Mouse (Mus musculus) heart, postnatal 4 days (tissue): Measurements from ENCODE around the gene Slc39a7. TPM values are rescaled to one million over a fixed set of nuclear protein-coding genes. Genes with fewer than 3 reads are reported as not detected.
"Not testable (repeated sequence)": the region's sequence is repeated elsewhere in the genome, so short reads cannot be mapped to it uniquely, and the experiment has no call there.

ENCODE experiments used
- DNase-seq: peaks from one replicate; pipeline ENCODE4 v3.0.0; 2021
- total RNA-seq, 2 experiments: library from RNA; stranded (reverse); gene quantifications; 2 replicates each; pipeline ENCODE4 v1.2.3; 2021

Slc39a7 gene
- total RNA-seq, 2 experiments from 2014 or later = 83.8 to 86.5 TPM

DNA sequence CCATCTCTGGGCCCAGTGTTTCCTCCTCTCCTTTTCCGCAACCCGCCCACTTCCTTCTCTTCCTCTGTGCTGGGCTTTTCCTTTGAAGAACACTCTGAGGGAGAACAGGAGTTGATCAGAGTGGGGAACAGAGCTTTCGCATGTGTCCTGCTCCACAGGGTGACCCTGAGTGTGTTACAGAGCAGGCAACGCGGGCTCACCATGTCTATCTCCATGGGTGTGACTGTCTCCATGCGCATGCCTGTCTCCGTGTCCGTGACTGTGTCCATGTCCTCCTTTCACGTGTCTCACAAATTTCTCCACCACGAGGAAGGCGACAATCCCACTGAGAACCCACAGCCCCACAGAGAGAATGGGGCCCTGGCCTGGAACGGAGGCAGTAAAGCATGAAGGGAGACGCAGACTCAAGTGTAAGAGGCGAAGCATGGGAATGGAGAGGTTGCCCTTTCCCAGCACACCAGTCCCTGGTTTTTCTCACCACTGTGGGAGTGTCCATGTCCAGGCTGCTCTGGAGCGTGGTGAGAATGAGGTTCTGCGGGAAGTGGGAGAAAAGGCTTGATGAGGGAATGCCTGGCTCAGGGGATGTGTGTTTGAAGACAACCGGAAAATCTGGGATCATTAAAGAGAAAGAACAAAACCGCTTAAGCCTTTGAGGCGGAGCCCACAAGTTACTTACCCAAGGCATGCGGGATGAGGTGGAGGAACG, 1.4 kb downstream of the Slc39a7 start:
- no peak for DNase-seq

DNA sequence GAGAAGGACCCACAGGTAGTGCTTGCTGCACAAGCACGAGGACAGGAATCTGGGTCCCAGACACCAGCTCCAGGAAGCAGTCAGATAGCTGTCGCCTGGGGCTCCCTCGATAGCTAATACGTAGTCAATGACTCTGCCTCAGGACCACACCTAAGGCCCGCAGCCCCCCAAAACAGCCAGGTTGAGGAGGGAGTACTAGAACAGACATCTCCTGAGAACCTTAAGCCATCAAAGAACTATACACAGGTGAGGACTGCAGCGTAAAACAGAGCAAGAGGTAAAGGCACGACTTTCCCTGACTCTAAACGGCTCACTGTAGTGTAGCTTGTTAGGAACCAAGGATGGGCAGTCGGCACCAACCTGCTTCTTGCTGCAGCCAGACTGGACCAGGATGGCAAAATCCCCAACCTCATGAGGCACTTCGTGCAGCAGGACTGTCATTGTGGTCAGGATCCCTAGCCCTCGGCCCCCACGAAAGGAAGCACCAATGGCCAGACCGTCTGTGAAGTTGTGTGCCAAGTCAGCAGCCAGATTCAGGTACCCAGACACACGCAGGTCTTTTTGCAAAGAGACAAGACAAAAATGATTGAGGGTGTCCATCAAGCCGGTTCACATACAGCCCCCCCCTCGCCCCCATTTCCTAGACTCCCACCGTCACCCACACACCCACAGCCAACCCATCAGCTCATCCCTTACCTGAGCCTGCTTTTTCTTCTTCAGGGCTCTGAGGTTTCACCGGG, 2.2 kb downstream of the Slc39a7 start:
- no peak for DNase-seq

DNA sequence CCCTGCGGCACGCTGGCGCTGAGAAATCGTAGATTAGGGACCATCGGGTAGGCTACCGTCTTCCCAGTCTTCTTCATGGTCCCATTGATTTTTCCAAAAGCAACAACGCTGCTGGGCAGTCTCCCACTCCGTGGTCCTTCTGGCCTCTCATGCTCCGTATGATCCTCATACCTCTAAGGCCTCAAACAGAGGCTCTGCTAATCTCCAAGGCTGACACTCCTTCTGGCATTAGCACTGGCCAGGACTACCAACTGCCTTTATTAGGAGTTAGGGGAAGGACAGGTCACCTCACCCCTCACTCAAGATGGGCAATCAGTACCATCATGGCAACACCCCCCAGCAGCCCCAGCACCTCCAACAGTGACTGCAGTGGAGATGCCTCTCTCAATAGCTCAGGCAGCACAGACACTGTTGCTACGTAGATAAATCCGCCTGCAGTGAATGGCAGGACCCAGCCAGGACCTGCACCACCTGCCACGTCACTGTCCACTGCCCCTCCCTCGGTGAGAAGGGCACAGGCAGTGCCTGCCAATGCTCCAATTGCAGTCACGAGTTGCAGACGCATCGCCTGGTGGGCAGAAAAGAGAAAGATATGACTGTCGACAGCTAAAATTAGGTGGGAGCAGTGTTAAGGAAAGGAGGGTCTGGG, 2.9 kb downstream of the Slc39a7 start:
- no peak for DNase-seq

DNA sequence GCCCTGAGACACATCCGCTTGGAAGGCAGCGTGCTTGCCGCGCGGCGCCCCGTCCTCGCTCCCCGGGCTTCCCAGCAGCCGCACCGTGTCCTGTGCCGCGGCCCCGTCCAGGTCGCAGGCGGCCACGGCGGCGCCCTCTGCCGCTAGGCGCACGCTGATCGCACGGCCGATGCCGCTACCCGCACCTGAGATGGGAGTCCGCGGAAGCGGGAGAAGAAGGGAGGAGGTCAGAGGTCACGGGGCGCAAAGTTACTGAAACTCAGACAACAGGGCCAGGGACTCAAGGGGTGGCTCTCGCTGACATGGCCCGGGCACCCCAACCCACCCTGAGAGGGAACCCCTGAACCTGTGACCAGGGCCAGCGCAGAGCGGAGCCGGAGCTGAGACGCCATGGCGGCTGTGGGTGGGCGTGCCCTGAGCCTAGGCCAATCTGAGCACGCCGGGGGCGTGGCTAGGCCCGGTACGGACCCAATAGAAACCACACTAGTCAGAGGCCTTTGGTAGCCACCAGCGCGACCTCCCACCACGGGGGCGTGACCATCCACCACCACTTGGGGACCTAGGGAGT, 3.7 kb downstream of the Slc39a7 start, which contains the start of gene H2-Ke6:
TSS of gene H2-Ke6 (minus strand) at position 405 of the 568 bp plus-strand sequence.
- peak; percentile 94 for DNase-seq

DNA sequence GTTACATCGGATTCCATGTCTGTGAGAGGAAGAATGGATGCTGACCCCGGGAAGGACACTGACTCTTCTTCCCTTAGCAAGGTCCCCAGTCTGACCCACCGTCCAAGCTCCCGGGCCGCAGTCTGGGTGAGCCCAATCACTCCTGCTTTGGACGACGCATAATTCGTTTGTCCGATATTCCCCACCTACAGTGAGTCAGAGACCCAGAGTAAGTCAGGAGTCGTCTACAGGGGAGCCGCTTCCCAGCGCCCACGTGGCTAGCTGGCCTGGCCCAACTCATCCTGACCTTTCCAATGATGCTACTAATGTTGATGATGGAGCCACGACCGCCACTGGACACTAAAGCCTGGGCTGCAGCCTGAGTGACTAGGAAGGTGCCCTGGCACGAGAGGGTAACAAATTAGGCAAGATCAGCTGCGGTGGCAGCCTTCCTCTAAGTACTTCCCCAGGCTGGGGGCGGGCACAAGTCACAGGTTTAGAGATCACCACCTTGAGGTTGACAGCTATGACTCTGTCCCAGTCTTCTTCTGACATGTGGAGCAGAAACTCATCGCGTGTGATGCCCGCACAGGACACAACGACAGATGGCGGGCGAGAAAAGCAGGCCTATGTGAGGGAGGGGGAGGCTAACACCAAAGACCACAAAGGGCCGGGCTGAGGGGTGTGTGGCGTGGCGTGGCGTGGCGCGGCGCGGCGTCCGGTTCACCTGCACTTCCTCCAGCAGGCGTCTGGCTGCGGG, 4.4 kb downstream of the Slc39a7 start:
- no peak for DNase-seq

DNA sequence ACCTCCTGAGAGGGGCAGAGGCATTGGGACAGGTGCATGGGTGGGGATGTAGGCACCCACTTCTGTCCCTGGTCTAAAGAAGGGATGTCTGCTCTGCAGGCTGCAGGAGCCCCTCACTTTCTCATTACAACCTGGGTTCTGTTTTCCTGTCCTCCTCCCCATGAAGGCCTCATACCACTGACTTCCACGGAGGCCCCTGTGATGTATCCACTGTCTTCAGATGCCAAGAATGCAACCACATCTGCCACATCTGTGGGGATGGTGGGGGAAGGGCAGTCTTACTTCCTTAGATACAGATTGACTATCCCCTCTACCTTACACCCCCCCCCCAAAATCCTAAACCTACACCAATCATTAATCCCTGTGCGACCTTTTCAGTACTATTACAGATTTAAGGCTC, 5.3 kb downstream of the Slc39a7 start:
- DNase-seq = no peak

DNA sequence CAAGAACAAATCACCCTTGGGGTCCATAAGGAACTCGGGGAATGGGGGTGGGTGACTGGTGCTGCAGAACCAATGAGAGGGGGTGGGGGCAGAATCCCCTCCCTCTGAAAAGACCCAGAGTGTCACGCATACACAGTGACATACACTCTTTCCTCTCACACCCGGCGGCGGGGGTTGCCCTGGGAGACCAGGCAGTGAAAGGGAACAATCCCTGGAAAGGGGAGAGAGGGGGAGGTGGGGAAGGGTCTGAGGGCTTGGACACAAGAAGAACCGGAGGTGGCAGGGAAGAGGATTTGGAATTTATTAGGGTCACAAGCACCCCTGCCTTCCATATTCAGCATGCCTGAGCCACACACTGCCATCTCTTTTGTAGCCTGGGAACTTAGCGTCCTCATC, 5.7 kb downstream of the Slc39a7 start:
- no peak for DNase-seq

DNA sequence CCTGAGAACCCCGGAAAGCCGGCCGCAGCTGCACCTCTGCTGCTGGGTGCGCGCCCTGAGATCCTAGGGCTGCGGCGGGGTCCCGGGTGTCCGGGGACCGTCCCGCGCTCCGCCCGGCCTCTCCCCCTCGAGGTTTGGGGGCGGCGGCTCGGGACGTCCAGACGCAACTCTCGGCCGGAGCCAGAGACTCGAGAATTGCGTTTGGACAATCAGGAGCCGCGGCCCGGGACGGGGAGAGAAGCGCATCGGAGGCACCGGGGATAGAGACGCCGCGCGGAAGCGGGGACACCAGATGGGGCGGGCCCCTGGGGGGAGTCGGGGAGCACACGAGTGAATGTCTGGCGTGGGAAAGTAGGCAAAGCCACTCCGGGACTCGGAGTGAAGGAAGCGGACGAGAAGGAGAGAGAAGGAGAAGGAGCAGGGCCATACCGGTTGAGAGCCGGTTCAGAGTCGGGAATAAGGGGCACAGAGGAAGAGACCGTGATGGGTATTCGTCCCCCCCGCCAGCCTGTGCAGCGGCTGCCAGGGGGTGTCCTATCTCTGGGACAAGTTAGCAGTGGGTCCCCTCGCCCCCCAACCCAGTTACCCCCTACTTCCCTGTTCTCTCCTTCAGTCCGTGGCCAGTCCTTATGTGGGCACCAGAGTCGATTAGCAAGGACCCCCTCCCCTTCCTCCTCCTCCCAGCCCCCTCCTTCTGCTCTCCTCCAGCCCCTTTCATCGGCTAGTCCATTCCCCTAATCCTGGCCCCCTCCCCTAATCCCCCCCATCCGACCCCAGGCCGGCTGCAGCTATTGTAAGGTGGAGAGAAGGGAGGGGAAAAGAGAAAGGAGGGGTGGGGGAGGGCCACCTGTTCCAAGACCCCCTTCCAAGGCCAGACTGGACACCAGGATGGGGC, 6.4 kb downstream of the Slc39a7 start:
- DNase-seq = peak; percentile 71

DNA sequence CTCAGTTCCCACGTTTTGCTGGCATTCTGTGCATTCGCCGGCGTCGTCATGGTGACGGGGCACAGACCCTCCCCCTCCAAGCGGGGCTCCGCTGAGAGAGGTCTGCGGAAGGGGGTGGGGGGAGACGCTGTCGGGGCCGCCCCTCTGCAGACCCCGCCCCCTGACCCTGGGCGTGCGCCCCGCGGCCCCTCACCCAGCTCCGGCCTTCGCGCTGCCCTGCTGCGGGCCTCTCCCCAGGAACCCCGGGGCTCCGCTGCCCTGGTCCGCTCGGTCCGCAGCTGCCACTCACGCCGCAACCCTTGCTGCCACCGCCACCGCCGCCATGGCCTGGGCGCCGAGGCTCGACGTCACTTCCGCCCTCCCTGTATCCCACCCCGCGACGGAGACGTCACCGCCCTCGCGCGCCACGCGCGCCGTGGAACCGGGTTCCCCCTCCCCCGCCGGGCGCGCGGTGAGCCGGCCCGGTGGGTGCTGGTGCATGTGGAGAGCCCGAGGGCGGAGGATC, 7.1 kb downstream of the Slc39a7 start, which contains the start of gene Ring1:
TSS of gene Ring1 (minus strand) at position 364 of the 505 bp plus-strand sequence.
- DNase-seq = peak; percentile 87

DNA sequence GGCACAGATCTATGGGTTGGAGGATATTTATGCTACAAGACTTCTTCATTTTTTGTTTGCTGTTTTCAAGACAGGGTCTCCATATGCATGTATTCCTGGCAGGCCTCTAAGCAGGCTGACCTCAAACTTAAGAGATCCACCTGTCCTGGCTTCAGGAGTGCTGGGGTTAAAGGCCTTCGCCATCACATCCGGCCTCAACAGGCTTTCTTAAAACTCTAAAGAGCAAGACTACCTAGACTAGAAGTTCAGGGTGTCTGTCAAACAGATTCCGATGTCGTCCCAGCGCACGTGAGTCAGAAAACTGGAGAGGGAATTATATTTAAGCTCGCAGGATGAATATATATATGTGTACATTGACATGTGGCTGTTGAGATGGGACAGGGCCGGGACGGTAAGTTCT, 7.8 kb downstream of the Slc39a7 start:
- no peak for DNase-seq

DNA sequence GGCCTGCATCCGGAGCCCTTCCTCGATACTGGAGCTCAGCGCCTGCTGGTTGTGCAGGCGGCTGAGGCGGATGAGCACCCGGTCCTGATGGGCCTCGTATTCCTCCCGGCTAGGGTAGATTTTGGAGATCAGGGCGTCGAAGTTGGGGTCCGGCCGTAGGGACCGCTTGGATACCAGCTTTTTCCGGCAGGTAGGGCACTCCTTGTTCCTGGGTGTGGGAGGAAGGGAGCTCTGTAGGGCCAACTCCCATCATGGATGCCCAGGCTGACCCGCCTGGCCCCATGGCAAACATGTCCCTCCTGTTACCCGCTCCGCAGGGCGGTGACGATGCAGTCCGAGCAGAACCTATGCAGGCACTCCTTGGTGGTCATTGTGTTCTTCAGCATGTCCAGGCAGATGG, 8.5 kb downstream of the Slc39a7 start:
- DNase-seq = no peak

DNA sequence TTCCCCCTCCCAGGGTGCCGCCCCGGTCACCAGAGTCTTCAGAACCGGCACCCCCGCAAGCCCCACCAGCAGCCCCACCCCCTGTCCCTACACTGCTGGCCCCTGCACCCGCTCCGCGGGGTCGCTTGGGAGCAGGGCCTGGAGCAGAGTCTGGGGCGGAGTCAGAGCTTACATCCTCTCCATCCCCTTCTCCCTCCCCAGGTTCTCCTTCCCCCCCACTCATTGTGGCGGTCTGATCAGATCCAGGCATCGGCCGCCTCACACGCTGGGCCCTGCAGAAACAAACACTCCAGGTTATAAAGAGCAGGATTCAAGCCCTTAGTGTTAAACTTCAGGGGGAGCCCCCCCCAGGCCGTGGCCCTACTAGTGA, 9.1 kb downstream of the Slc39a7 start:
- no peak for DNase-seq

DNA sequence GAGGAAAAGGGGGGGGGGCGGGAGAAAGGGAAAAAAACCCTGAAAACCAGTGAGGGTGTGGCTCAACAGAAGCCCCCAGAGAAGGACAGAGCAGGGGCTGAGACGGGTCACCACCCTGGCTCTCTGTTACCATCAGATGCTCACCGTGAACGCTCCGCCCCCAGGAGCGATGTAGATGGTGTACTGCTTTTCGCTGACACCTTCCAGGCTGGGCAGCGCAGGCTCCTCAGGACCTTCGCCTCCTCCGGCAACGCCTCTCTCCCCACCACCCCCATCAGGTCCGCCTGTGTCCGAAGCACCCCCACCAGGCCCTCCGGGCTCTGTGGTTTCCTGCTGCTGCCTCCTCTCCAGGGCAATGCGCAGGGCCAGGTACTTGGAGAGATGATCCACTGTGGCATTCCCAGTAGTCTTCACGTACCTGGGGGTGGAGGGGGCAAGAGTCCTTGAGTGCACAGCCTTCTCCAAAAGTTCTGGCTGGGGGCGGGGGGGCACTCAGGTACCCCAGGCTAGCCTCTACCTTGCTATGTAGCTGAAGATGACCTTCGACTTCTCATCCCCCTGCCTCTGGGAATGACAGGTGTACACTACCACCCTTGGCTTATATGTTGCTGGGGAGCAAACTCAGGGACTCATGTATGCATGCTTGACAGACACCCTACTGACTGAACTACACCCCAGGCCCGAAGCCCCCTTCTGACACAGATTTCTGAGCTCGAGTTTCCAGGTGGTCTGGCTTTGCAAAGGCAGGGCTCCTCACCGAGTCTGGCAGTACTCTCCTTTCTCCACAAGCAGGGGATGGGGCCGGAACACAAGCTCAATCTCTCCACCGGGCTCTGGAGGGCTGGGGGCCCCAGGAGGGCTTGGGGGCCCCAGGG, 9.7 kb downstream of the Slc39a7 start:
- DNase-seq = no peak

DNA sequence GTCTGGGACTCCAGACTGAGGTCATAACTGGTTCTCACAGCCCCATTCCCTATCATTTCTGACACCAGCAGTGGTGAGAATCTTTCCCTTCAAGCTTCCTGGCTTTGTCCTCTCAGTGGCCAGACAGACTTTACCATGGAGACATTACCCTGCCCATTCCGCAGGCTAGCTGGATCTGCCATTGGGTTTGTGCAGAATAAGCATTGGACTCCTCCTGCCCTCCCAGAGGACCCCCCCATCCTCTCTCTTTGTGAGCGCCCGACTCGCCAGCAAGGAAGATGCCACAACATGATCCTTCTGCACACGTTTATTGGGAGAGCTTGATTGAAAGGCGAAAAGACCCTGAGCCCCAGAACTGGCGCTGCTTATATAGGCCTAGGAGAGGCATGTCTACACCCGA, 18.0 kb downstream of the Slc39a7 start:
- DNase-seq = no peak

DNA sequence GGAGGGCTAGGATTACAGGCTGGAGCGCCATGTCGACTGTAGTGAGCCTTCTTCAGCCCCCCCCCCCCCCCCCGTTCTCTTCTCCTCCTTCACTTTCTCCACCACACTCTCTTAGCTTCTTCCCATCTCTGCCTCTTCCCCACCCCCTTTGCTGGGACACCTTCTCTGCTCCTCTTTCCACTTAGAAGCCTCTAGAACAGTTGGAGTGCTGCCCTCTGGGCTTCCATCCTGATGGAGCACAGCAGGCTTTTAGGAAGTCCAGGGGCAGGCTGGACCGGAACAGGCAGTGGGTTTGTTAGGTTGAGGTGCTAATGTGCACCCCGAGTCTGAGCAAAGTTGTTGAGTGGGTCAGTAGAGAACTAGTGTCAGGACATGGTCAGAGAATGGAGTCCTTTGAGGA, 21.3 kb downstream of the Slc39a7 start:
- DNase-seq = no peak

DNA sequence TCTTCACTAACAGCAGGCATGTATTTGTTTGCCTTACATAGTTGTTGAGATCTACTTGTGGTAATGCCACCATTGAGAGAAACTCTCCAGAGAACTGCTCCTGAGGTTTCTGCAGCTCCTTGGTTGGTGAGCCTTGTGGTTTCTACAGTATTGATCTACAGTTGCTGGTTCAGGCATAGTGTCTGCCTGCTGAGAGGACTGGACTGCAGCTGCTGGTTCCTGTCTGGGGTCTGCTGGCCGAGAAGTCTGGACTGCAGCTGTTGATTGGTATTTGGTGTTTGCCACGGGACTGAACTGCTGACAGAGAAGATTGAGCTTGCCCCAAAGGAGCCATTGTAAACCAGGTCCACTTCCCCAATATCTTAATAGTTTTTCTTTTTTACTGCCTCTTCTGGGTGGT, 24.9 kb downstream of the Slc39a7 start:
- no peak for DNase-seq

DNA sequence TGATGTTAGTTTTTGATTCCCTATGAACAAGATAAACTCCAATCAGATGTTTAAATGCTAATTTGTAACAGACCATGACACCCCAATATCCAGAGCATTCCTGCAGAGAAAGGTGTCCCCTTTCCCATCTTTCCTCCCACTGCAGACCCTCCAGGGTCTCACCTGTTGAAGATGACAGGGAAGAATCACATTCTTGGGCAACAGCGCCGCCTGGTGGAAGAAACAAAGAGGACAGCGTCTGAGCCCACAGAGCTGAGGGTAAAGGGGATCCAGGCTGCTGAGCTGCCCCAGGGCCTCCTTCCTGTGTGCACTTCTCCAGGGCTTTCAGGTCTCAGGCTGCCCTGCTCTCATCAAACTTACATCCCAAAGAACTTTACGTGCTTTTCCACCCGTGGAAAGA, 28.1 kb downstream of the Slc39a7 start:
- peak; percentile 47 for DNase-seq

DNA sequence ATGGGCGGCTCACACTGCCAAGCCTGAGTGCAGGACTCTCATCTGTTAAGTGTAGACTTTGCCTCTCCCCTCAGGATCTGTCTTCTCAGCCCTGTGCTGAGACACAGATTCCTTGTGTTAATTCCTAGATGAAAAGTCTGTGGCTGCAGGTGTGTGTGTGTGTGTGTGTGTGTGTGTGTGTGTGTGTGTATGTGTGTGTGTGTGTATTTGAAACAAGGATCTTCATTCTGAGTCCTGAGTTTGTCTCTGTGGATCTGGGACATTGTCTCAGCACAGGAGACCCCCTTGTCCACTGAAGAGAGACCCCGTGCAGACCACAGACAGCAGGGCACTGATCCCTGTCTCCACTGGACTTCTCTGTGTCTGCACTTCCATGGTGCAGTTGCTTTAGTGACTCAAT, 30.7 kb downstream of the Slc39a7 start:
- not testable (repeated sequence) for DNase-seq

DNA sequence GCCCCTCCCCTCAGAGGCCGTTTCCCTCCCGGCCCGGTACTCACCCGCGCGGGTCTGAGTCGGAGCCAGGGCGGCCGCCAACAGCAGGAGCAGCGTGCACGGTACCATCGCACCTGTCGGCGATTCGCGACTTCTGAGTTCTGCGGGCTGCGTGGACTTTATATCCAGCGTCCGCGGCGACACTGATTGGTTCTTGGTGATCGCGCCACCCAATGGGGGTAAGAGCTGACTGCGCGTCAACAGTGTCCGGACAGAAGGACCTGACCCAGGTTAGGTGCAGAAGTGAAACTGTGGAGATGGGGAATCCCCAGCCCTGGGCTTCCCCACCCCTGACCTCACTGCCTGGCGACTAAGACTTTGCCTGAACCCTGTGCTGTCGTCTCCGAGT, 31.3 kb downstream of the Slc39a7 start, which contains the start of gene H2-K1:
TSS of gene H2-K1 (minus strand) at position 198 of the 388 bp plus-strand sequence.
- peak; percentile 89 for DNase-seq
